Mouse (Mus musculus) neutrophil, adult 59 days (primary cell): Measurements from ENCODE around the gene Srsf6. TPM values are rescaled to one million over a fixed set of nuclear protein-coding genes. Genes with fewer than 3 reads are reported as not detected.

Experiments
- total RNA-seq, 2 experiments: library from RNA; stranded (reverse); gene quantifications; 1 replicate in 1 of 2; 2 replicates in 1 of 2; pipeline ENCODE4 v1.2.4; 2023

Srsf6 gene
- total RNA-seq, result 100 to 1,000 TPM; 120 to 150 TPM

GRCm38 (mm10) chr2:162931123-162931673, at the start of gene Srsf6:
TSS of gene Srsf6 (plus strand) at chr2:162931528.

GRCm38 (mm10) chr2:162943148-162943846, 12.0 kb downstream of the Srsf6 start, which contains the start of gene L3mbtl1:
TSS of gene L3mbtl1 (plus strand) at chr2:162943472.

Other genes starting within 250 kb of the Srsf6 start
- gene L3mbtl1, start 11.9 kb downstream of the Srsf6 start, total RNA-seq, result under 1 TPM; 0.26 to 0.51 TPM
- not detected for gene Sgk2, start 55.8 kb downstream of the Srsf6 start, total RNA-seq
- gene Ift52, start 85.8 kb downstream of the Srsf6 start, total RNA-seq, result 10 to 100 TPM; 20.3 to 20.8 TPM
- 10 to 100 TPM; 30.8 to 33.5 TPM for gene Mybl2, start 123.2 kb downstream of the Srsf6 start, total RNA-seq
- under 1 TPM in 1 of 2 experiments, not detected in 1; 0.49 TPM for gene Gtsf1l, start 156.3 kb downstream of the Srsf6 start, total RNA-seq